ENCODE assay signal across 11 mouse cellular contexts in the genomic region with DNA sequence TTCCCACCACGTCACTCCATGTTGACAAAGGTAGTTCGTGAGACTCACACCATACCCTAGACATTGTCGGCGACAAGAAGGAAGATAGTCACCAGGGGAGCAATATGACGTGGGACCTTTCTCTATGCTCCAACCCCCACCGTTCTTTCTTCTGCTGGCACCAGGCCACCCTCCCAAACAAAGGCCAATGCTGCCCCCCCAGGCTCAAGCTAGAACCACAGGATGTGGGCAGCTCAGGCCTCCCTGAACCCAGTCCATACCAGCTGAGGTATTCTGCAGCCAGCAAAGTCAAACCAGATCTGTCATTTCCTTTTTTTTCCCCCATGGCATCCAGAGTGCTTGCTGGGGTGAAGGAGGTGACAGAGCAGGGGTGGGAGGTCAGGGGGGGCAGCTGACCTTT. TPM values are rescaled to one million over a fixed set of nuclear protein-coding genes. Genes with fewer than 3 reads are reported as not detected.
DNase-seq lines count a peak whose midpoint lies in the region; ATAC-seq lines count a peak whose summit lies in the region.
"Had no signal": no experiment of that assay in that cellular context is flagged by ENCODE, and none has a peak within 500 bp of the region (broad histone marks: within the 10 kb centered on the region; RNA-seq: fewer than 3 reads in every experiment).

No protein-coding gene starts in this region.

- no peaks in the 10 kb centered on the region for H3K36me3 ChIP-seq in hindbrain, embryonic 11.5 days (ENCODE audit: control insufficient read depth, insufficient read depth, low read length)
- H3K36me3 ChIP-seq in hindbrain, embryonic 13.5 days = no peaks in the 10 kb centered on the region
- no peaks in the 10 kb centered on the region for H3K36me3 ChIP-seq in midbrain, embryonic 11.5 days (ENCODE audit: control insufficient read depth, insufficient read depth, low read length)
- no peaks in the 10 kb centered on the region for H3K36me3 ChIP-seq in midbrain, embryonic 16.5 days (ENCODE audit: control insufficient read depth, insufficient read depth, low read length)
- H3K36me3 ChIP-seq: lung, embryonic 15.5 days; neural tube, embryonic 13.5 days had no signal

- 80% methylated on average over 6 of the region's 6 CpGs for WGBS in hindbrain, embryonic 11.5 days
- 65% methylated on average over 6 of the region's 6 CpGs for WGBS in hindbrain, embryonic 13.5 days
- 79% methylated on average over 6 of the region's 6 CpGs for WGBS in midbrain, embryonic 11.5 days
- 77% methylated on average over 6 of the region's 6 CpGs for WGBS in midbrain, embryonic 16.5 days

- H3K4me3 ChIP-seq in hindbrain, embryonic 11.5 days (ENCODE audit: low read depth, low read length) = no peak overlapping the region
- no peak overlapping the region for H3K4me3 ChIP-seq in hindbrain, embryonic 13.5 days
- no peak overlapping the region for H3K4me3 ChIP-seq in midbrain, embryonic 11.5 days (ENCODE audit: low read depth, low read length)
- H3K4me3 ChIP-seq in midbrain, embryonic 16.5 days (ENCODE audit: low read depth, low read length) = no peak overlapping the region
- H3K4me3 ChIP-seq: lung, embryonic 15.5 days; neural tube, embryonic 13.5 days had no signal

- H3K27me3 ChIP-seq in hindbrain, embryonic 11.5 days (ENCODE audit: control insufficient read depth, insufficient read depth, low read length) = peaks cover 9% of the 10 kb centered on the region; the same call in 1 of the 2 replicates
- H3K27me3 ChIP-seq in hindbrain, embryonic 13.5 days = peaks cover 19% of the 10 kb centered on the region
- H3K27me3 ChIP-seq in midbrain, embryonic 11.5 days (ENCODE audit: control insufficient read depth, insufficient read depth, low read length) = peaks cover 16% of the 10 kb centered on the region
- no peaks in the 10 kb centered on the region for H3K27me3 ChIP-seq in midbrain, embryonic 16.5 days (ENCODE audit: control insufficient read depth, insufficient read depth, low read depth, low read length)
- H3K27me3 ChIP-seq: Patski had no signal

- no peak overlapping the region for H3K9ac ChIP-seq in hindbrain, embryonic 11.5 days (ENCODE audit: low read depth, low read length)
- no peak overlapping the region for H3K9ac ChIP-seq in hindbrain, embryonic 13.5 days
- H3K9ac ChIP-seq in midbrain, embryonic 11.5 days (ENCODE audit: low read length) = no peak overlapping the region
- no peak overlapping the region for H3K9ac ChIP-seq in midbrain, embryonic 16.5 days (ENCODE audit: low read depth, low read length)
- H3K9ac ChIP-seq: lung, embryonic 15.5 days; neural tube, embryonic 13.5 days had no signal

- peak; percentile 18 for DNase-seq in hindbrain, embryonic 11.5 days (ENCODE audit: low spot score)
- DNase-seq in midbrain, embryonic 11.5 days (ENCODE audit: low spot score, missing footprints) = peak; percentile 59
- DNase-seq in brain, adult 2 months (ENCODE audit: low read depth, low spot score) = peak; percentile 68
- no peak for DNase-seq in layer of hippocampus, adult 9-10 months (ENCODE audit: low spot score)
- no peak for DNase-seq in frontal cortex, postnatal 25 days (ENCODE audit: low spot score in 2 of 2)

- H3K4me1 ChIP-seq in hindbrain, embryonic 11.5 days (replicated peaks; ENCODE audit: control insufficient read depth, insufficient read depth, low read length) = peaks cover 4% of the 10 kb centered on the region
- peaks cover 31% of the 10 kb centered on the region for H3K4me1 ChIP-seq in hindbrain, embryonic 13.5 days (replicated peaks)
- H3K4me1 ChIP-seq in midbrain, embryonic 11.5 days (ENCODE audit: control insufficient read depth, insufficient read depth, low read length) = peaks cover 16% of the 10 kb centered on the region
- peaks cover 19% of the 10 kb centered on the region for H3K4me1 ChIP-seq in midbrain, embryonic 16.5 days (ENCODE audit: control insufficient read depth, insufficient read depth, low read length)

- ATAC-seq in hindbrain, embryonic 11.5 days (ENCODE audit: low FRiP score) = no peak
- no peak for ATAC-seq in hindbrain, embryonic 13.5 days (ENCODE audit: low FRiP score)
- ATAC-seq in midbrain, embryonic 11.5 days (ENCODE audit: low FRiP score) = no peak
- no peak for ATAC-seq in midbrain, embryonic 16.5 days
- ATAC-seq in neutrophil, adult 5-6 weeks (ENCODE audit: extremely low read depth, insufficient number of reproducible peaks, low FRiP score, poor library complexity, severe bottlenecking) = peak; percentile 28
- ATAC-seq: Patski had no signal

- H3K4me2 ChIP-seq in hindbrain, embryonic 11.5 days (replicated peaks; ENCODE audit: low read depth, low read length) = no peak overlapping the region
- no peak overlapping the region for H3K4me2 ChIP-seq in hindbrain, embryonic 13.5 days
- H3K4me2 ChIP-seq in midbrain, embryonic 11.5 days = no peak overlapping the region
- H3K4me2 ChIP-seq in midbrain, embryonic 16.5 days (ENCODE audit: low read length) = no peak overlapping the region
- H3K4me2 ChIP-seq: lung, embryonic 15.5 days; neural tube, embryonic 13.5 days had no signal

- no peaks in the 10 kb centered on the region for H3K9me3 ChIP-seq in hindbrain, embryonic 11.5 days (ENCODE audit: control insufficient read depth, low read length)
- no peaks in the 10 kb centered on the region for H3K9me3 ChIP-seq in hindbrain, embryonic 13.5 days
- H3K9me3 ChIP-seq in midbrain, embryonic 11.5 days (ENCODE audit: control insufficient read depth, low read length) = no peaks in the 10 kb centered on the region
- H3K9me3 ChIP-seq in midbrain, embryonic 16.5 days (replicated peaks; ENCODE audit: control insufficient read depth, low read length, poor library complexity, severe bottlenecking) = no peaks in the 10 kb centered on the region
- H3K9me3 ChIP-seq: lung, embryonic 15.5 days; neural tube, embryonic 13.5 days had no signal

- no peak overlapping the region for H3K27ac ChIP-seq in hindbrain, embryonic 11.5 days (ENCODE audit: low read depth, low read length)
- H3K27ac ChIP-seq in hindbrain, embryonic 13.5 days = no peak overlapping the region
- no peak overlapping the region for H3K27ac ChIP-seq in midbrain, embryonic 11.5 days (ENCODE audit: low read depth, low read length)
- H3K27ac ChIP-seq in midbrain, embryonic 16.5 days (ENCODE audit: low read length) = no peak overlapping the region
- H3K27ac ChIP-seq: lung, embryonic 15.5 days; neural tube, embryonic 13.5 days had no signal

RNA-seq across cellular contexts. Expression of gene Cplx2, which starts 3.4 kb away (rescaled TPM):
- polyA plus RNA-seq in hindbrain, embryonic 11.5 days (2014; fragmentation: Nextera tagmentation; extraction: Ambion mirVana) = 12.7 and 13.0 TPM in 2 replicates
- polyA plus RNA-seq in hindbrain, embryonic 13.5 days (2015; fragmentation: Nextera tagmentation; extraction: Ambion mirVana) = 15.8 and 21.2 TPM in 2 replicates
- polyA plus RNA-seq in midbrain, embryonic 11.5 days (2014; fragmentation: Nextera tagmentation; extraction: Ambion mirVana) = 14.7 and 14.8 TPM in 2 replicates
- 25.8 and 30.8 TPM in 2 replicates for polyA plus RNA-seq in midbrain, embryonic 16.5 days (2015; fragmentation: Nextera tagmentation; extraction: Ambion mirVana)
- total RNA-seq in neutrophil, adult 5-6 weeks (2017) = 2.7 and 2.9 TPM in 2 replicates

Comparison
In these comparisons a context has a peak if more than half of its experiments do, and no peak if none do; other contexts are left out.
1. DNase-seq: peak in hindbrain, embryonic 11.5 days (single experiment), midbrain, embryonic 11.5 days (single experiment) and brain, adult 2 months (single experiment); none in layer of hippocampus, adult 9-10 months (single experiment) and frontal cortex, postnatal 25 days (0 of 2).